Mouse (Mus musculus): ENCODE measurements around the gene Gdf1. TPM values are rescaled to one million over a fixed set of nuclear protein-coding genes. Genes with fewer than 3 reads are reported as not detected.

Gdf1 gene
- polyA plus RNA-seq, 1 experiment from 2014 or later = 2.2 TPM

DNA sequence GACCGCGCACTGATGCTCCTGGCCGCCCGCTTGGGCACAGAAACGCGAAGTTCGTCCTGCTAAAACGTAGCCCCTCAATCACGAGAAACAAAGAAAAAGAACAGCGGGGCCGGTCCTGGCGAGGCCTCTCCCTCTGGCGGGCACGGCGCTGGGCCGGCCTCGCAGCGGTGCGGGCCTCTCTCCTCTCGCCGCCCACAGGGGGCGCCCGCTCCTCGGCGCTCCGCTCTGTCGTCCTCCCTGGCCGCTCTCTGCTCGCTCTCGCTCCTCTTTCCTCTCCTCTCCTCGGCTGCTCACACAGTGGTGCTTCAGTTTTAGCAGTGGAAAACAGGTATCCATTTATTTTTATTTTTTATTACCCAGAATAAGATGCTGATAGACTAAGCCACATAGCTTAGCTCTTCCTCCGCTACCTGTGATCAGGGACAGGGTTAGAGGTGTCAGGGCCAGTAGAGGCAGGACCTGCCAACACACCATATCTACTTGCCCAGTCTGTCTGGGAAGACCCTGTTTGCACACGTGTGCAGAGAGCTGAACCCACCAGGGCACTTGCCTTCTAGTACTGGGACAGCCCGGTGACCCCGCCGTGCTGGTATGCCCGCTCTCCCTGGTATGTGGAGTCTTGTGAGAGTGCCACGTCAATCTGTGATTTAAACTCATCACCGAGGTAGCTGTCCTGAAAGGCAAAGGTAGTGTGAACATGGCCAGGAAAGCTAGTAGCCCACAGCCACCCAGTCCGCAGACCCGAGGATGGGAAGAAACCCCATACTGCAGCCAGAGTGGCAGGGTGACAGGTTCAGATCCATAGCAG, 2.7 kb downstream of the Gdf1 start:
- Histone ChIP-seq H3K27me3 (replicated peaks) (no peaks in the 10 kb centered on the region), H3K9me3 (no peaks in the 10 kb centered on the region), H3K4me3 (replicated peaks) (no peak overlapping the region), H3K36me3 (peaks cover 60% of the 10 kb centered on the region), H3K4me1 (no peaks in the 10 kb centered on the region; the same call in 1 of the 2 replicates), H3K4me2 (no peak overlapping the region), H3K27ac (no peak overlapping the region), H3K9ac (no peak overlapping the region)
- 29% methylated on average over 41 of the region's 41 CpGs for WGBS
- ATAC-seq (ENCODE audit: insufficient read depth, low FRiP score, low read depth) = peak; percentile 65

DNA sequence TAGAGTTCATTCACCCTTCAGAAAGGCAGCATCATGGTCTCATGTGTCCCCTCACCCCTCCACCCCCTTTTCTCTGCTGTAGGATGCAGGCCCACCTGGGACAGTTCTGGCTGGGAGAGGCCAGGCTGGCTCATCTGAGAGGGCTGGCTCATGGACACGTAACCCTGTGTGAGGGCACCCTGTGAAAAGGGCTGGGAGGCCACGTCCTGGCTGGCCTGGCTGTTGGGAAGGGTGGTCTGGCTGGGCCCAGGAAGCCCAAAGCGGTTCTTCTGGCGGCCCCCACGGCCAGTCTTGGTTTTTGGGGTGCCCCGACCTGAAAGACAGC, 3.2 kb downstream of the Gdf1 start:
- peaks cover 65% of the 10 kb centered on the region for H3K36me3 ChIP-seq
- no peak overlapping the region for H3K4me2 ChIP-seq
- no peaks in the 10 kb centered on the region; the same call in 1 of the 2 replicates for H3K4me1 ChIP-seq
- no peak overlapping the region for H3K4me3 ChIP-seq (replicated peaks)
- no peaks in the 10 kb centered on the region for H3K27me3 ChIP-seq (replicated peaks)
- H3K27ac ChIP-seq = no peak overlapping the region
- WGBS = 88% methylated on average over 6 of the region's 6 CpGs
- ATAC-seq (ENCODE audit: insufficient read depth, low FRiP score, low read depth) = no peak
- H3K9ac ChIP-seq = no peak overlapping the region
- H3K9me3 ChIP-seq = no peaks in the 10 kb centered on the region

DNA sequence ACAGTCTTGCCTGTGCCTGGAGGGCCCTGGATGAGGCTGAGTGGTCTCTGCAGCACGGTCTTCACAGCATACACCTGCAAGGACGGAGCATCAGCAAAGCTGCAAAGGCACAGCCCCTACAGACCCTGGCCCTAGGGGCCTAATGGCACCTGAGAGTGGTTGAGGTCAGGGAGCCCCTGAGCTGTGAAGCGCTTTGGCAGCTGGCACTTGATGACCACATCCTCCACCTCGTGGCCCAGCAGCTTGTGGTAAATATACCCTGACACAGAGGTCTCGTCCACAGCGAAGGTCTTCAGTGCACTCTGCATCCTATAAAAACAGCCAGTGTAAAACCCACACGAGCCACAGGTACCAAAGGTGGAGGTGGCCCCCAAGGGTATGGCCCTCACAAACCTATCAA, 9.3 kb downstream of the Gdf1 start:
- Histone ChIP-seq H3K4me1 (0 out of 2 replicates have a peak, but pooled peaks cover 3% of the 10 kb centered on the region), H3K4me2 (no peak overlapping the region), H3K9me3 (no peaks in the 10 kb centered on the region), H3K36me3 (peaks cover 93% of the 10 kb centered on the region), H3K4me3 (replicated peaks) (no peak overlapping the region), H3K27ac (no peak overlapping the region), H3K9ac (no peak overlapping the region), H3K27me3 (replicated peaks) (no peaks in the 10 kb centered on the region)
- no peak for ATAC-seq (ENCODE audit: insufficient read depth, low FRiP score, low read depth)
- WGBS = 85% methylated on average over 7 of the region's 7 CpGs

DNA sequence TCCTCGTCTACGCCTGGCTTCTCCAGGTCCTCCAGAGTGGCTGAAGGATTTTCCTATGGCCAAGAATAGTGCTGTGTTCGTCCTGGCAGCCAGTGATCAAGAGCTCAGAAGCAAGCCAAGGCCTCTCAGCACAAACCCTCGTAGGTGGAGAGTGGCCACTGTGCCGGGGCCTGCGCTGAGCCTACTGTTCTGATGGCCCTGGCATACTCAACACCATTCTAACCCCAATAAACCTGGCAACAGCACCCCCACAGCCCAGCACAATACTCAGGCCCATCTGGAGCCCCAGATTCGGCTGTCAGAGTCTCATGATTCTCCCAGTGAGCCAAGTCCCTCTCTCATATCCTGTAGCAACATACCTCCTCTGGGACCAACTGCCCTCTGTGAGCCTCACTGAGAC, 11.0 kb downstream of the Gdf1 start:
- H3K36me3 ChIP-seq = peaks cover 77% of the 10 kb centered on the region
- no peaks in the 10 kb centered on the region for H3K9me3 ChIP-seq
- H3K27me3 ChIP-seq (replicated peaks) = no peaks in the 10 kb centered on the region
- no peak for ATAC-seq (ENCODE audit: insufficient read depth, low FRiP score, low read depth)
- H3K4me2 ChIP-seq = no peak overlapping the region
- no peak overlapping the region for H3K27ac ChIP-seq
- H3K4me3 ChIP-seq (replicated peaks) = no peak overlapping the region
- H3K9ac ChIP-seq = no peak overlapping the region
- WGBS = 87% methylated on average over 7 of the region's 7 CpGs
- 0 out of 2 replicates have a peak, but pooled peaks cover 3% of the 10 kb centered on the region for H3K4me1 ChIP-seq

DNA sequence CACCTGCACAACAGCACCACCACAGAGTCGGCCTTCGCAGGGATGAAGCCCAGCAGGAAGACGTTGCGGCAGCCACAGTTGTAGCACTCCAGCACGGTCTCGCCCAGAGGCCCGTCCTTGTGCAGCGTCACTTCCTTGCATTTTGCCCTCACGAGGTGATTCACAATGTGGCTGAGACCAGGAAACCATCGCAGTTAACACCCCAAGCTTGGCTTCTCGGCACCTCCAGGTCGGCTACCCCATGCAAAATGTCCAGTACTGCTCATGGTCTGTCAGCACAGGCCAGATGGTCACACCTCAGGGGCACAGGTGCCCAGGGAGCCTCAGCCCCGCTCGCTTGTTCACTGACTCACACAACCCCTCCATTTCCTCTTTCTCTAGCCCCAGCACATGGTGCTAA, 12.4 kb downstream of the Gdf1 start:
- ATAC-seq (ENCODE audit: insufficient read depth, low FRiP score, low read depth) = no peak
- WGBS = 89% methylated on average over 14 of the region's 14 CpGs
- Histone ChIP-seq H3K4me3 (replicated peaks) (no peak overlapping the region), H3K9ac (no peak overlapping the region), H3K27me3 (replicated peaks) (no peaks in the 10 kb centered on the region), H3K4me1 (0 out of 2 replicates have a peak, but pooled peaks cover 3% of the 10 kb centered on the region), H3K4me2 (no peak overlapping the region), H3K9me3 (no peaks in the 10 kb centered on the region), H3K27ac (no peak overlapping the region), H3K36me3 (peaks cover 67% of the 10 kb centered on the region)

DNA sequence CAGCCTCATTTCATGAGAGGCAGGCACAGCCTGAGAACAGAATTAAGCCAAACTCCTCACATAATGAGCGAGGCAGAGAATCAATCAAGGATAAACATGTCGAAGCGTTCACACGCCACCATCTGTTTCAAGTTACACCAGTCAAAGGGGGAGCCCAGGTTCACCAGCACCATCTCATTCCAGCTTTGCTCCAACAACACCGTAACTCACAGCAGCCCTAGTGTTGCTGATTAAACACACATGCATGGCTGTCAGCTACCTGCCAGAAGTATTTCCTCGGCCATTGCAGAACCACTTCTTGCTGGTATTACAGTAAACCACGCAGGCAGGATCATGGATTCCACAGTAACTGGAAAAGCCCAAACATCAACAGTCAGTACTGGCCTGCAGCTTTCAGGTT, 13.5 kb downstream of the Gdf1 start:
- H3K4me2 ChIP-seq = no peak overlapping the region
- no peaks in the 10 kb centered on the region for H3K27me3 ChIP-seq (replicated peaks)
- 65% methylated on average over 7 of the region's 7 CpGs for WGBS
- peaks cover 8% of the 10 kb centered on the region; the same call in 1 of the 2 replicates for H3K4me1 ChIP-seq
- no peak overlapping the region for H3K9ac ChIP-seq
- no peak overlapping the region for H3K27ac ChIP-seq
- H3K36me3 ChIP-seq = peaks cover 58% of the 10 kb centered on the region
- no peak for ATAC-seq (ENCODE audit: insufficient read depth, low FRiP score, low read depth)
- H3K9me3 ChIP-seq = no peaks in the 10 kb centered on the region
- H3K4me3 ChIP-seq (replicated peaks) = no peak overlapping the region

DNA sequence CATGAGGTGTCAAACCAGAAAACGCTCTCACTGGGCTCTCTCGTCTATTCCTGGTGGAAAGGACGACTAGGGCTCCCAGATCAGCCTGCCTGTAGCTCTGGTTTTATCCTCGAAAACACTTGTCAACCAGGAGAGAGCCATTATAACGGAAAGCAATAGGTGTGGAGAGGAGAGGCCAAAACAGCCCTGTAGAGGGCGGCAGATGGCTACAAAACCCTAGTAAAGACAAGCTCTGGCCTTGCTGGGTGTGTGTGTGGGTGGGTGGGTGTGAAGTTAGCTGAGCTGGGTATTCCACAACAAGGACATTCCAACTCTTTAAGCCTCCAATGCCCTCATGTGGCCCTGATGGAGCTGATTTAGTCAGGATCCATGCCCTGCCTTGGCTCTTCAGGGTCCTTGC, 14.1 kb downstream of the Gdf1 start:
- Histone ChIP-seq H3K27me3 (replicated peaks) (no peaks in the 10 kb centered on the region), H3K36me3 (peaks cover 53% of the 10 kb centered on the region), H3K4me3 (replicated peaks) (no peak overlapping the region), H3K9me3 (no peaks in the 10 kb centered on the region), H3K4me2 (no peak overlapping the region), H3K27ac (no peak overlapping the region), H3K9ac (no peak overlapping the region), H3K4me1 (peaks cover 14% of the 10 kb centered on the region; the same call in 1 of the 2 replicates)
- WGBS = 57% methylated on average over 6 of the region's 6 CpGs
- ATAC-seq (ENCODE audit: insufficient read depth, low FRiP score, low read depth) = no peak

DNA sequence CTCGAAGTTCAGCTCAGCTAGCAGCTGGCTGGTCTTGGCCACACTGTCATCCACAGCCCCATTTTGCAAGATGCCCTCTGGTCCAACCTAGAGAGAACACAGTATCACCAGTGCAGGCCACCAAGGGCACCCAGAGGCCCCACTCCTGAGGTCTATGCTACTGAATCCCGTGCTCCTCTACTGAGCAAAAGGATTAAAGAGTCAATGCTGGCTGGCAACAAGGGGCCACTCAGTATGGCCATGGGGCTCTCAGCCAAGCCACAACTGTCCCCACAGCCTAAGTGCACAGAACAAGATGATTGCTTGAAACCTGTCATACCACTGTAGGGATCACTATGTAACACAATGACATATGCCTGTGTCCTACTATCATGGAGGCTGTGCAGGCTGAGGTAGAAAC, 14.7 kb downstream of the Gdf1 start:
- no peak overlapping the region for H3K9ac ChIP-seq
- peaks cover 50% of the 10 kb centered on the region for H3K36me3 ChIP-seq
- no peak overlapping the region for H3K4me2 ChIP-seq
- no peaks in the 10 kb centered on the region for H3K27me3 ChIP-seq (replicated peaks)
- ATAC-seq (ENCODE audit: insufficient read depth, low FRiP score, low read depth) = no peak
- no peak overlapping the region for H3K4me3 ChIP-seq (replicated peaks)
- H3K27ac ChIP-seq = no peak overlapping the region
- H3K4me1 ChIP-seq = peaks cover 18% of the 10 kb centered on the region; the same call in 1 of the 2 replicates
- no peaks in the 10 kb centered on the region for H3K9me3 ChIP-seq
- WGBS = 92% methylated on average over 2 of the region's 2 CpGs

DNA sequence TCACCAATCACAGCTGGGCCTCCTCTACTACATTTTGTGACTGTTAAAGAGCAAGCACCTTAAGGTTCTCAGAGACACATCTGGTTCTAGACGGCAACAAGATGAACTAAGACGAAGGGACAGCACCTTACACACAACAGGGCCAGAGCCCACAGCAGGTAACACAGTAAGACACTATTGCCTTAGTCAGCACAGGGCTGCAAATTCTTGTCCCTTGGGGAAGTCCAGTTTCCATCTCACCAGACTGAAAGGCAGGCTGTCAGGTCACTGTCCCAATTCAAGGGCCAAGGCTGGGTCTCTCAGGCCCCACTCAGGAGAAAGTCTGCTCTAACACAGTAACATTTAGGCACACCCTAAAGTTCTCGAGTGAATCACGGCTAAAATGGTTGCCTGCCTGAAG, 17.8 kb downstream of the Gdf1 start:
- 84% methylated on average over 4 of the region's 4 CpGs for WGBS
- no peak overlapping the region for H3K9ac ChIP-seq
- no peaks in the 10 kb centered on the region for H3K27me3 ChIP-seq (replicated peaks)
- H3K4me2 ChIP-seq = no peak overlapping the region
- H3K36me3 ChIP-seq = peaks cover 26% of the 10 kb centered on the region
- H3K4me3 ChIP-seq (replicated peaks) = no peak overlapping the region
- H3K9me3 ChIP-seq = no peaks in the 10 kb centered on the region
- no peak overlapping the region for H3K27ac ChIP-seq
- H3K4me1 ChIP-seq = peaks cover 41% of the 10 kb centered on the region
- ATAC-seq (ENCODE audit: insufficient read depth, low FRiP score, low read depth) = no peak

DNA sequence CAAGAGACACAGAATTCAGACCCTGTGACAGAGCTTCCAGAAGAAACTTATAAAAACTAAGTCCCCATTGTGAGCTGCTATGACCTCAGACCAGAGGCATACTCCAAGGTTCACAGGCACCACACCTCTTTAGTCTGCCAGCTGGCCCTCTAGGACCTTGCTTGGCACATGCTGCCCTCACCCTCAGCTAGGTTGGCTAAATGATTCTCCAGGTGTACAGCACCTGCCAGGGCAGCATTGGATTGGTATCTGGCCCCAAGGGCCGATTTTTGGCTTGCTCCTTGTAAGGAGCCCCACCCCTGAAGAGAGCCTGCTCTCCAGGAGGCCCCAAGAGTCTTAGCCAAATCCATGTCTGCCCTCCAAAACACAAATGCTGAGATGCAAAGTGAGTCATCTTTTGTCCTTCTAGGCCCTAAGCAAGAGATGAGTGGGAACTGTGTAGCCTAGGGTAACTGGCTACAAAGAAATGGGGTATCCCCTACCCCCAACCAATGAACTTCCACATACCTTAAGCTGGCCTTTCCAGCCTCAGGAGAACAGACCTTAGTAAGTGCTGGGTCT, 18.3 kb downstream of the Gdf1 start:
- Histone ChIP-seq H3K27ac (no peak overlapping the region), H3K4me1 (peaks cover 41% of the 10 kb centered on the region), H3K36me3 (peaks cover 21% of the 10 kb centered on the region), H3K4me2 (no peak overlapping the region), H3K9me3 (no peaks in the 10 kb centered on the region), H3K9ac (no peak overlapping the region), H3K4me3 (replicated peaks) (no peak overlapping the region), H3K27me3 (replicated peaks) (no peaks in the 10 kb centered on the region)
- no peak for ATAC-seq (ENCODE audit: insufficient read depth, low FRiP score, low read depth)
- WGBS = 62% methylated on average over 1 of the region's 1 CpGs

DNA sequence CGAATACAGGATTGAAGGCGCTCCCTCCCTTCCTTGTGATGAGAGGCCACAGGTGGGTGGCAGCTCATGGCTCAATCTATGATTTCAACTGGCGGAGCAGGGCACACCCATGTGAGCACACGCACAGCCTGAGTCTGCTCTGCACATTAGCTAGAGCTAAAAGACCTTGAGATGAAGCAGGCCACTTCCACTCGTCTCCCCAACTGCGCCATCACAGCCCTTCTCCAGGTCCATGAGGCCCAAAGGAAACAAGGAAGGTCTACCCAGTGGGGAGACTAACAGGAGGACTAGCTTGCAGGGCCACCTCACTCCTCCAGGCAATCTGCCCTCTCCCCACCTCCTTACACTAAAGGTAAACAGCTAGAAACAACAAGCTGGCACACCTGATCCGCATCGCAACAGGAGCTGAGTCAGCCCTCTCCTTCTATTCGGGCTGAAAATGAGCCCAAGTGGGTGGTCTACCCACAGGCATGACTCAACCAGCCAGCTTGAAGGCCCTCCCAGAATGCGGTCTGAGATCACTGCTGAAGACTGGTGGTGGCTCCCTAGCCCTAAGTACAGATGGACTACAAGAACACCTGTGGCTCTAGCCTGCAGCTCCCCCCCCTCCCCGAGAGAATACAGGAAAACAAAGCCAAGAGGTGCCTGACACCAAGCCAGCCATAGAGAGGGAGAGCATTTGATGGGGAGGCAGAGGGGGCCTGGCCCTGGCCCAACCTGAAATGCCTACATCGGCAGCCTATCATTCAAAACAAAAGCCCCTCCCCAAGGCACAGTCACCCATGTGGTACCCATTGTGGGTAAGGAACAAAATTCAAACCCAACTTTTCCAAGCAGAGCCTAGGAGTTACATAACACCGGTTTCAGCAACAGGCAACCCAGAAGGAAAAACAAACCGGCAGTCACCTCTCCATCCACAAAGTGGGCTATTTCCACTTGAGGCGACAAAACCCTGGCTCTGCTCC, 21.7 kb downstream of the Gdf1 start:
- H3K4me2 ChIP-seq = peak overlapping the region; percentile 93
- H3K36me3 ChIP-seq = 0 out of 2 replicates have a peak, but pooled peaks cover 11% of the 10 kb centered on the region
- H3K9me3 ChIP-seq = no peaks in the 10 kb centered on the region
- H3K4me3 ChIP-seq (replicated peaks) = peak overlapping the region; percentile 89
- H3K27ac ChIP-seq = peak overlapping the region; percentile 63
- H3K4me1 ChIP-seq = peaks cover 46% of the 10 kb centered on the region
- no peaks in the 10 kb centered on the region for H3K27me3 ChIP-seq (replicated peaks)
- peak overlapping the region; percentile 99 for H3K9ac ChIP-seq
- no peak for ATAC-seq (ENCODE audit: insufficient read depth, low FRiP score, low read depth)
- WGBS = 30% methylated on average over 15 of the region's 15 CpGs
